Mouse (Mus musculus): ENCODE results near the gene Eps8l2. TPM values are rescaled to one million over a fixed set of nuclear protein-coding genes. Genes with fewer than 3 reads are reported as not detected.

Eps8l2 gene
- total RNA-seq (2021) = 1 to 10 TPM; 3.2 to 4.3 TPM

- intact Hi-C loops (cut with DNase I) = no loop called here
- DNase-seq (ENCODE audit: low spot score) = no peak
These were observed at the start of gene Eps8l2 for GRCm38 (mm10) chr7:141338576-141339131. Gene Eps8l2, plus strand, starts transcription at chr7:141338880.

GRCm38 (mm10) chr7:141291921-141292582 lies 46.6 kb upstream of the Eps8l2 start, which contains the start of gene Drd4:
Gene Drd4, plus strand, starts transcription at chr7:141292006.
- DNase-seq (ENCODE audit: low spot score) = no peak
- intact Hi-C loops (cut with DNase I) = no loop called here

GRCm38 (mm10) chr7:141292583-141293388 lies 45.9 kb upstream of the Eps8l2 start:
- intact Hi-C loops (cut with DNase I) = no loop called here

GRCm38 (mm10) chr7:141293852-141294471 lies 44.7 kb upstream of the Eps8l2 start:
- DNase-seq (ENCODE audit: low spot score) = no peak
- intact Hi-C loops (cut with DNase I) = no loop called here

More at GRCm38 (mm10) chr7:141292583-141293388, 45.9 kb upstream of the Eps8l2 start:
- DNase-seq (ENCODE audit: low spot score) = no peak

- intact Hi-C loops (cut with DNase I) = no loop called here
- DNase-seq (ENCODE audit: low spot score) = no peak
These were observed 44.2 kb upstream of the Eps8l2 start for GRCm38 (mm10) chr7:141294479-141294878.

- intact Hi-C loops (cut with DNase I) = no loop called here
- no peak for DNase-seq (ENCODE audit: low spot score)
These were observed 40.6 kb upstream of the Eps8l2 start for GRCm38 (mm10) chr7:141297926-141298650.

GRCm38 (mm10) chr7:141299175-141299574 lies 39.5 kb upstream of the Eps8l2 start:
- no peak for DNase-seq (ENCODE audit: low spot score)
- intact Hi-C loops (cut with DNase I) = no loop called here

GRCm38 (mm10) chr7:141301386-141301785 lies 37.3 kb upstream of the Eps8l2 start:
- no peak for DNase-seq (ENCODE audit: low spot score)
- intact Hi-C loops (cut with DNase I) = no loop called here

- DNase-seq (ENCODE audit: low spot score) = no peak
- intact Hi-C loops (cut with DNase I) = no loop called here
These were observed 35.9 kb upstream of the Eps8l2 start for GRCm38 (mm10) chr7:141302702-141303268.

- intact Hi-C loops (cut with DNase I) = no loop called here
- no peak for DNase-seq (ENCODE audit: low spot score)
These were observed 34.1 kb upstream of the Eps8l2 start for GRCm38 (mm10) chr7:141304537-141304936.

GRCm38 (mm10) chr7:141314416-141314815 lies 24.3 kb upstream of the Eps8l2 start:
- no peak for DNase-seq (ENCODE audit: low spot score)
- intact Hi-C loops (cut with DNase I) = no loop called here

GRCm38 (mm10) chr7:141315076-141315475 lies 23.6 kb upstream of the Eps8l2 start:
- no peak for DNase-seq (ENCODE audit: low spot score)

GRCm38 (mm10) chr7:141315974-141316373 lies 22.7 kb upstream of the Eps8l2 start:
- intact Hi-C loops (cut with DNase I) = no loop called here
- DNase-seq (ENCODE audit: low spot score) = no peak

More at GRCm38 (mm10) chr7:141315076-141315475, 23.6 kb upstream of the Eps8l2 start:
- intact Hi-C loops (cut with DNase I) = no loop called here

- intact Hi-C loops (cut with DNase I) = no loop called here
- DNase-seq (ENCODE audit: low spot score) = no peak
These were observed 21.0 kb upstream of the Eps8l2 start for GRCm38 (mm10) chr7:141317619-141318132.

- DNase-seq (ENCODE audit: low spot score) = no peak
- intact Hi-C loops (cut with DNase I) = no loop called here
These were observed 19.2 kb upstream of the Eps8l2 start for GRCm38 (mm10) chr7:141319446-141319845.

- intact Hi-C loops (cut with DNase I) = loop anchor here (5.0 kb wide), 1 partner anchor 57 kb away; the partner anchor contains the start of gene Irf7
- no peak for DNase-seq (ENCODE audit: low spot score)
These were observed 14.0 kb upstream of the Eps8l2 start for GRCm38 (mm10) chr7:141324686-141325085.

GRCm38 (mm10) chr7:141326546-141327446 lies 11.9 kb upstream of the Eps8l2 start:
- intact Hi-C loops (cut with DNase I) = loop anchor here (5.0 kb wide), 1 partner anchor 59 kb away; the partner anchor contains the start of gene Irf7
- no peak for DNase-seq (ENCODE audit: low spot score)
